Mouse (Mus musculus) embryonic facial prominence, embryonic 14.5 days (tissue): Measurements from ENCODE around the gene Themis2. TPM values are rescaled to one million over a fixed set of nuclear protein-coding genes. Genes with fewer than 3 reads are reported as not detected.
"Not testable (repeated sequence)": the region's sequence is repeated elsewhere in the genome, so short reads cannot be mapped to it uniquely, and the experiment has no call there.

Source experiments
- ATAC-seq: fragments of 200-750 bp; cut with Nextera tagmentation; 2 replicates; pipeline ENCODE4 v1.8.0; 2017; ENCODE audit warnings: low read depth, moderate number of reproducible peaks, moderate TSS enrichment
- DNase-seq: peaks from one replicate; pipeline ENCODE4 v3.0.0-alpha.2; 2015; ENCODE audit warnings: low spot score
- H3K27ac ChIP-seq: fragments of 300-500 bp; sonication (generic); replicated peaks from 2 replicates; pipeline ENCODE4 v1.5.1; 2014; ENCODE audit warnings: low read depth, mild to moderate bottlenecking, low read length, moderate library complexity
- H3K27me3 ChIP-seq: fragments of 300-500 bp; sonication (generic); replicated peaks from 2 replicates; pipeline ENCODE4 v1.6.1; 2014; ENCODE audit warnings: low read length; ENCODE audit not compliant: control insufficient read depth, insufficient read depth
- H3K36me3 ChIP-seq: fragments of 300-500 bp; sonication (generic); 2 replicates; pipeline ENCODE4 v1.6.1; 2014; ENCODE audit warnings: low read length, mixed read lengths; ENCODE audit not compliant: control insufficient read depth, insufficient read depth
- H3K4me1 ChIP-seq: fragments of 300-500 bp; sonication (generic); 2 replicates; pipeline ENCODE4 v1.6.1; 2014; ENCODE audit warnings: antibody characterized with exemption, low read length; ENCODE audit not compliant: control insufficient read depth, insufficient read depth
- H3K4me2 ChIP-seq: fragments of 300-500 bp; sonication (generic); 2 replicates; pipeline ENCODE4 v1.6.1; 2014; ENCODE audit warnings: low read depth, mild to moderate bottlenecking, low read length, moderate library complexity, mixed read lengths
- H3K4me3 ChIP-seq: fragments of 300-500 bp; sonication (generic); 2 replicates; pipeline ENCODE4 v1.5.1; 2014; ENCODE audit warnings: low read depth, mild to moderate bottlenecking, low read length
- H3K9ac ChIP-seq: fragments of 300-500 bp; sonication (generic); 2 replicates; pipeline ENCODE4 v1.6.1; 2014; ENCODE audit warnings: low read depth, mild to moderate bottlenecking, low read length, moderate library complexity, mixed read lengths
- H3K9me3 ChIP-seq: fragments of 300-500 bp; sonication (generic); 2 replicates; pipeline ENCODE4 v1.6.1; 2016; ENCODE audit warnings: low read length; ENCODE audit not compliant: control insufficient read depth
- WGBS: fragments of 180-500 bp; shearing (Covaris S2); extraction: QIAGEN DNeasy Blood & Tissue Kit; methylation state at CpG from one replicate; pipeline ENCODE4 v1.1.7; 2014; 5-methylcytosine and 5-hydroxymethylcytosine counted together
- polyA plus RNA-seq: library from polyadenylated mRNA; unstranded; fragments of >200 nt; fragmentation: Nextera tagmentation; extraction: Ambion mirVana; gene quantifications from 2 replicates; pipeline ENCODE4 v1.2.1, GENCODE M21; 2014

Gene Themis2
- polyA plus RNA-seq, 1 experiment from 2014 or later = 1.3 TPM

GRCm38 (mm10) chr4:132794028-132794427, 2.2 kb downstream of the Themis2 start:
- Histone ChIP-seq H3K27ac (no peak overlapping the region), H3K9me3 (no peaks in the 10 kb centered on the region), H3K36me3 (no peaks in the 10 kb centered on the region), H3K27me3 (peaks cover 23% of the 10 kb centered on the region), H3K9ac (no peak overlapping the region), H3K4me2 (no peak overlapping the region), H3K4me3 (no peak overlapping the region), H3K4me1 (no peaks in the 10 kb centered on the region)
- 65% methylated on average over 9 of the region's 9 CpGs for WGBS
- ATAC-seq (no peak), DNase-seq (no peak)

GRCm38 (mm10) chr4:132793322-132794004, 2.7 kb downstream of the Themis2 start:
- not testable (repeated sequence) for H3K36me3 ChIP-seq

GRCm38 (mm10) chr4:132789731-132790130, 6.5 kb downstream of the Themis2 start:
- WGBS = 92% methylated on average over 8 of the region's 8 CpGs
- no peaks in the 10 kb centered on the region for H3K9me3 ChIP-seq
- no peaks in the 10 kb centered on the region for H3K4me1 ChIP-seq
- H3K4me2 ChIP-seq = no peak overlapping the region
- H3K36me3 ChIP-seq = no peaks in the 10 kb centered on the region
- no peak overlapping the region for H3K4me3 ChIP-seq
- H3K27ac ChIP-seq = no peak overlapping the region
- ATAC-seq (no peak), DNase-seq (no peak)
- peaks cover 4% of the 10 kb centered on the region for H3K27me3 ChIP-seq
- H3K9ac ChIP-seq = no peak overlapping the region

More at GRCm38 (mm10) chr4:132793322-132794004, 2.7 kb downstream of the Themis2 start:
- not testable (repeated sequence) for H3K4me2 ChIP-seq, H3K9me3 ChIP-seq, H3K4me1 ChIP-seq, DNase-seq, H3K27ac ChIP-seq, H3K9ac ChIP-seq, H3K4me3 ChIP-seq, ATAC-seq
- WGBS = 87% methylated on average over 8 of the region's 9 CpGs
- peaks cover 23% of the 10 kb centered on the region for H3K27me3 ChIP-seq

GRCm38 (mm10) chr4:132785228-132785627, 11.0 kb downstream of the Themis2 start:
- Histone ChIP-seq H3K27ac (no peak overlapping the region), H3K27me3 (no peaks in the 10 kb centered on the region), H3K36me3 (no peaks in the 10 kb centered on the region), H3K4me1 (no peaks in the 10 kb centered on the region), H3K9ac (no peak overlapping the region), H3K9me3 (no peaks in the 10 kb centered on the region), H3K4me2 (no peak overlapping the region), H3K4me3 (no peak overlapping the region)
- no peak for DNase-seq
- no peak for ATAC-seq
- 95% methylated on average over 9 of the region's 13 CpGs for WGBS

- 82% methylated on average over 2 of the region's 2 CpGs for WGBS
Measured at GRCm38 (mm10) chr4:132783732-132784131, 12.5 kb downstream of the Themis2 start.

GRCm38 (mm10) chr4:132780288-132780687, 15.9 kb downstream of the Themis2 start:
- DNase-seq (peak; percentile 12), ATAC-seq (no peak)
- WGBS = 80% methylated on average over 4 of the region's 4 CpGs
- Histone ChIP-seq H3K27ac (no peak overlapping the region), H3K4me3 (no peak overlapping the region), H3K4me2 (no peak overlapping the region), H3K36me3 (peaks cover 44% of the 10 kb centered on the region), H3K4me1 (no peaks in the 10 kb centered on the region), H3K9me3 (no peaks in the 10 kb centered on the region), H3K9ac (no peak overlapping the region), H3K27me3 (no peaks in the 10 kb centered on the region)

More at GRCm38 (mm10) chr4:132783732-132784131, 12.5 kb downstream of the Themis2 start:
- Histone ChIP-seq H3K4me2 (no peak overlapping the region), H3K27me3 (no peaks in the 10 kb centered on the region), H3K9me3 (no peaks in the 10 kb centered on the region), H3K27ac (no peak overlapping the region), H3K9ac (no peak overlapping the region), H3K4me3 (no peak overlapping the region), H3K36me3 (peaks cover 11% of the 10 kb centered on the region), H3K4me1 (no peaks in the 10 kb centered on the region)
- no peak for ATAC-seq
- DNase-seq = no peak

- DNase-seq (no peak), ATAC-seq (no peak)
- Histone ChIP-seq H3K9me3 (no peaks in the 10 kb centered on the region), H3K27me3 (no peaks in the 10 kb centered on the region), H3K36me3 (peaks cover 60% of the 10 kb centered on the region), H3K4me3 (no peak overlapping the region), H3K4me1 (no peaks in the 10 kb centered on the region), H3K9ac (no peak overlapping the region), H3K27ac (no peak overlapping the region), H3K4me2 (no peak overlapping the region)
- WGBS = 91% methylated on average over 6 of the region's 6 CpGs
Measured at GRCm38 (mm10) chr4:132778562-132779201, 17.5 kb downstream of the Themis2 start.

- DNase-seq = peak; percentile 23
- WGBS = 76% methylated on average over 5 of the region's 5 CpGs
- H3K4me3 ChIP-seq = no peak overlapping the region
- no peaks in the 10 kb centered on the region for H3K9me3 ChIP-seq
- no peak for ATAC-seq
- H3K36me3 ChIP-seq = peaks cover 78% of the 10 kb centered on the region
- H3K27ac ChIP-seq = no peak overlapping the region
- no peaks in the 10 kb centered on the region for H3K4me1 ChIP-seq
- H3K9ac ChIP-seq = no peak overlapping the region
- no peak overlapping the region for H3K4me2 ChIP-seq
- H3K27me3 ChIP-seq = no peaks in the 10 kb centered on the region
Measured at GRCm38 (mm10) chr4:132776764-132777163, 19.4 kb downstream of the Themis2 start.

GRCm38 (mm10) chr4:132774905-132775304, 21.3 kb downstream of the Themis2 start:
- Histone ChIP-seq H3K27ac (no peak overlapping the region), H3K9me3 (no peaks in the 10 kb centered on the region), H3K36me3 (peaks cover 96% of the 10 kb centered on the region), H3K27me3 (no peaks in the 10 kb centered on the region), H3K4me2 (no peak overlapping the region), H3K4me1 (no peaks in the 10 kb centered on the region), H3K4me3 (no peak overlapping the region), H3K9ac (no peak overlapping the region)
- 84% methylated on average over 3 of the region's 3 CpGs for WGBS
- no peak for ATAC-seq
- no peak for DNase-seq
